Mouse (Mus musculus): ENCODE measurements at regions not wholly inside any gene's neighbourhood (a gene's known extent, or its start where the extent isn't known, plus 50 kb on each side); places are given as distances from the start of the nearest gene placed in this dataset.

DNA sequence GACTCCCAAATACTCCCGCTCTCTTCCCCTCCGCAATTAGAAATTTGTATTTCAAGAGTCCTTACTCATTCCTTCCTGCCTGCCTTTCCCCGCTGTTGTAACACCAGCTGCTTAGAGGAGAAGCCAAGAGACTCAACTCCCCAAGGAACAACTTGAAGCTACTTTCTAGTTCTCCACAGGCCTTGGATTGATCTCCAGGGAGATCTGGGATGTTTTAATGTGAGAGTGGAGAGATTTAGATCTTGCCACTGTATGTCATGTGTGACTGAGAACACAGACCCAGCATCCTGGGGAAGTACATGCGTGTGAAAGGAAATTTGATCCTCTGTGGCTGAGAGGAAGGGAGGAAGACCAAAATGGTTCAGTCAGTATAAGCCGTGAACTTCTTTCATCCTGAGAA, 335.4 kb downstream of the Ets1 start:
- no peaks in the 10 kb centered on the region for H3K9me3 ChIP-seq
- H3K4me3 ChIP-seq (replicated peaks) = no peak overlapping the region
- no peaks in the 10 kb centered on the region for H3K4me1 ChIP-seq
- TF ChIP-seq GATA1 (IDR thresholded peaks at IDR 0.05; ENCODE audit: borderline replicate concordance, low read length) = no peak
- no peak for TF ChIP-seq FLI1 (IDR thresholded peaks at IDR 0.05; ENCODE audit: low read length)
- no peaks in the 10 kb centered on the region for H3K36me3 ChIP-seq (replicated peaks; ENCODE audit: low read length)
- H3K27me3 ChIP-seq (replicated peaks) = no peaks in the 10 kb centered on the region

DNA sequence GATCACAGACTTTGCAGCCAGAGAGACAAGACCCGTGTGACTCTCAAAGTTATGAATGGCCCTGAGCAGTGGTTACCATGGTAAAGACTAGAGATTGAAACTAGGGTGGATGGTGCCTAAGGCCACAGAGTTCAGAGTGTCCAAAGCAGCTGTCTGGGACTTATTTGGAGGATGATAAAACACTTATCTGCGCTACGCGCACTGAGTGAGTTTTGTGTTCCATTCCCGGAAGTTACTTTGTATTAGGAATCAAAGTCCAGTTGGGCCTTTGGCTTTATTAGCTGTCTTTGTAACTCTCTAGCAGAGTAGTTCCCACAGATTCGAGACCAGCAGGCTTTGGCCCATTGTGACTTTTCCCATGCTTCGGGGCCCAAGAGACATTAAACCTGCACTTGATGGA, 335.9 kb downstream of the Ets1 start:
- Histone ChIP-seq H3K9me3 (no peaks in the 10 kb centered on the region), H3K4me3 (replicated peaks) (no peak overlapping the region), H3K36me3 (replicated peaks; ENCODE audit: low read length) (no peaks in the 10 kb centered on the region), H3K27me3 (replicated peaks) (no peaks in the 10 kb centered on the region), H3K4me1 (no peaks in the 10 kb centered on the region)
- TF ChIP-seq GATA1 (IDR thresholded peaks at IDR 0.05; ENCODE audit: borderline replicate concordance, low read length) (no peak), FLI1 (IDR thresholded peaks at IDR 0.05; ENCODE audit: low read length) (no peak)

DNA sequence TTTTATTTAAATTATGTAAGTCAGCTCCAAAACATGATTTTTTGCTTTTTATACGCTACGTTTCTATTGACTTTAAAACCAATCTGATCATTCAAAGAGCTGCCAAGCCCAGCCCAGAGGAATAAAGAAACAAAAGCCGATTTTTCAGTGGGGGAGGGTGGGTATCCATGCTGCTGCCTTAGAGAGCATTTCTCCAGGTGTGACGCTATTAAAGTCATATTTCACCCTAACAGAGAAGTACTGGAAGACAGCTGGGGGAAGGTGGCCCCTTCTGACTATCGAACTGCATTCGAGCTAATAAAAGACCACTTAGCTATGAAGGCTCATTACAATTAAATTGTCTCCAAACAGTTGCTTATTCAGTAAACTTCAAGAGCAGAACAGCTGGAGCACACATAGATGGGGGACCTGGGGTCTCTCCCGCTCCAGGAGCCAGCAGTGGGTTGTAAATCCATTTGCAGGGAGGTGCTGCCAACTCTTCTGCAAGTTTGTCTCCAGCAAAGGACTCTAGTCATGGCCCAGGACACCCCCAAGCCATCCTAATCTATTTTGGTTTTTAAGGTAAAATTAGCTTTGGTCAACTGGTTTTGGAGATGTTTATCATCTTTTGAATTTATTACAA, 336.5 kb downstream of the Ets1 start:
- no peaks in the 10 kb centered on the region for H3K4me1 ChIP-seq
- TF ChIP-seq FLI1 (IDR thresholded peaks at IDR 0.05; ENCODE audit: low read length) (no peak), GATA1 (IDR thresholded peaks at IDR 0.05; ENCODE audit: borderline replicate concordance, low read length) (no peak)
- H3K9me3 ChIP-seq = no peaks in the 10 kb centered on the region
- no peak overlapping the region for H3K4me3 ChIP-seq (replicated peaks)
- H3K27me3 ChIP-seq (replicated peaks) = no peaks in the 10 kb centered on the region
- no peaks in the 10 kb centered on the region for H3K36me3 ChIP-seq (replicated peaks; ENCODE audit: low read length)

DNA sequence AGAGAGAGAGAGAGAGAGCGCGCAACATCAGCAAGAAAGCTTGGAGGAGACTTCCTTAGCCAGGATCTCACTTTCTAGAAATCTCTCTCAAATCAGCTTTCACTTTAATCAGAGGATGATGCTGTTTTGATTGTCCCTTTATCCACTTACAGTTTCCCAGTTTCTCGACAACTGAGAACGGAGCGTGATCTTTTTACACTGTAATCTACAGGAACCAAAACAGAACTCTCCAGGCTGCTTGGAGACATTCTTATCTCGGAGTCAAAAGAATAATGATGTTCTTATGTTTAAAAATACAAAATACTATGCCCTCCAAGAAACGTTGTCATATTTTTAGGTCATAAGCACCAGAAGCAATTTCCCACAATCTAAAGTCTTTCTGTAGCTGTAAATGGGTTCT, 341.7 kb downstream of the Ets1 start:
- TF ChIP-seq GATA1 (IDR thresholded peaks at IDR 0.05; ENCODE audit: borderline replicate concordance, low read length) (no peak), FLI1 (IDR thresholded peaks at IDR 0.05; ENCODE audit: low read length) (no peak)
- Histone ChIP-seq H3K4me3 (replicated peaks) (no peak overlapping the region), H3K4me1 (peaks cover 6% of the 10 kb centered on the region; the same call in 1 of the 2 replicates), H3K36me3 (replicated peaks; ENCODE audit: low read length) (no peaks in the 10 kb centered on the region), H3K27me3 (replicated peaks) (no peaks in the 10 kb centered on the region), H3K9me3 (no peaks in the 10 kb centered on the region)

DNA sequence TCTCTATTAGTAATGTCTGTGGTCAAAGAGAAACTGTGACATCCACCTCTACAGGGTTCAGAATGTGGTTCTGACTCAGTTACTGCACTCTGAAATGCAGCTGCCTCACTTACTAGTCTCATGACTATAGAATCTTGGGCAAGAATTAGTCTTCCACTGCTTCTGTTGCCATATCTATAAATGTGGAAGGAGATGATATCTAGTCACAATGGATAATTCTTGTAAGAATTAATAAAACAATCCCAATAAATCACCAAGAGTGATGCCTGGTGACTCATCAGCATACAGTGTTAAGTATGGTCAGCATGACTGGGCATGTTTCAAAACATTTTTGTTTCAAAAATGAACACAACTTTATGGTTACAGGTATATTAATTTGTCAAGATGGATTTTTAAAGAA, 344.8 kb downstream of the Ets1 start:
- H3K4me3 ChIP-seq (replicated peaks) = no peak overlapping the region
- no peaks in the 10 kb centered on the region for H3K27me3 ChIP-seq (replicated peaks)
- peaks cover 6% of the 10 kb centered on the region; the same call in 1 of the 2 replicates for H3K4me1 ChIP-seq

DNA sequence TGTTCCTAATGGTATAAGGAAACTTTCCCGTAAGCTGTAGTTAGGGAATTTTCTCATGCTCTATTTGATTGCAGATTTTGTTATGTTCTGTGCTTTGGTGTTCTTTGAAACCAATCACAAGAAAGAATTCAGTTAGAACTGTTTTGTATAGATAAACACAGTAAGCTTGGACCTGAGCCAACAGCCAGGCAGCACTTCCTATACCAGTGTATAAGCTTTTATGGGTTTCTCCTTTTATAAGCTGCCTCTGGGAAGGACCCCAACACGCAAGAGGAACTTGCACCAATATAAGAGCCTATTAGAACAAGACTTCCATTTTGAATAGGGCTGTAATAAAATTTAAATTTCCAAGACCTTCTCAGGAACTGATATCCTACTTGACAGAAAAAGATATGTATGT, 347.2 kb downstream of the Ets1 start:
- H3K4me1 ChIP-seq = peaks cover 6% of the 10 kb centered on the region; the same call in 1 of the 2 replicates
- no peaks in the 10 kb centered on the region for H3K36me3 ChIP-seq (replicated peaks; ENCODE audit: low read length)
- H3K27me3 ChIP-seq (replicated peaks) = peaks cover 2% of the 10 kb centered on the region
- H3K9me3 ChIP-seq = no peaks in the 10 kb centered on the region
- TF ChIP-seq FLI1 (IDR thresholded peaks at IDR 0.05; ENCODE audit: low read length) = no peak
- TF ChIP-seq GATA1 (IDR thresholded peaks at IDR 0.05; ENCODE audit: borderline replicate concordance, low read length) = no peak
- no peak overlapping the region for H3K4me3 ChIP-seq (replicated peaks)

More for the DNA sequence above, 344.8 kb downstream of the Ets1 start:
- Histone ChIP-seq H3K36me3 (replicated peaks; ENCODE audit: low read length) (no peaks in the 10 kb centered on the region), H3K9me3 (no peaks in the 10 kb centered on the region)
- TF ChIP-seq FLI1 (IDR thresholded peaks at IDR 0.05; ENCODE audit: low read length) = no peak
- no peak for TF ChIP-seq GATA1 (IDR thresholded peaks at IDR 0.05; ENCODE audit: borderline replicate concordance, low read length)

DNA sequence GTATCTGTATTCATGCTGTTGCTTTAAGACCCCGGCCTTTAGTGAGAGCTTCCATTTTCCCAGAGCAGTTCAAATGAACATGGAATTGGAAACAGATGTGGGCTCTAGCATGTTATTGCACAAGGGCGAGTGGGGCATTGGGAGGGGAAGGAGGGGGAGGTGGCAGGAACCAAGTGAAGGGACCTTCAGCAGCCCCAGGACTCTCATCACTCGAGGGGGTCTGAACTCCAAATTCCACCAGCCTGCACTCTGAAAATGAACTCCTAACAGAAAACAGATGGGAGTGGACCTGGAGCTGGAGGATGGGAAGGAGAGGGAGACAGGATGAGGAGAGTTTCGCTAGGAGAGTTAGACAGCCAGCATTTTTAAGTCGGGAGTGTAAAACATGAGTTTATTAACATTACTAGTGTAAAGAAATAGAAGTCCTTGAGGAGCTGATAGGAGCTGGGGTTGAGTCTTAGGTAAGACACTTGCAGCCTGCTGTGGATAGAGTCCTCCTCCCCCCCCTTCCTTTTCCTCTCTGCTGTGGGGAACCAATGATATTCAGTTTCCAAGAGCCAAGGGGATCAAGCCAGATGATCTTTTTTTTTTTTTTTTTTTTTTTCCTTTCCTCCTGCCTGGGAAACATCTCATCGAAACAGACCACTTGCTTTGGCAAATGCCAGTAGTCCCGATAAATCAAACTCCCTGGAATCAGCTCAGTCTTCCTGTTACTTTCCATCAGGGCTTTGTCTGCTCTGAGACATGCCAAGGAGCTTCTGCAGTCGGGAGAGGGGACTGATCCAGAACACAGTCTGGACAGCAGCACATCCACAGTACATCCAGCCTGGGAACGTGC, 351.0 kb downstream of the Ets1 start:
- TF ChIP-seq GATA1 (IDR thresholded peaks at IDR 0.05; ENCODE audit: borderline replicate concordance, low read length) (no peak), FLI1 (IDR thresholded peaks at IDR 0.05; ENCODE audit: low read length) (no peak)
- no peaks in the 10 kb centered on the region for H3K9me3 ChIP-seq
- H3K4me1 ChIP-seq = peaks cover under 1% of the 10 kb centered on the region; the same call in 1 of the 2 replicates
- H3K4me3 ChIP-seq (replicated peaks) = no peak overlapping the region
- H3K36me3 ChIP-seq (replicated peaks; ENCODE audit: low read length) = no peaks in the 10 kb centered on the region
- H3K27me3 ChIP-seq (replicated peaks) = peaks cover 2% of the 10 kb centered on the region

DNA sequence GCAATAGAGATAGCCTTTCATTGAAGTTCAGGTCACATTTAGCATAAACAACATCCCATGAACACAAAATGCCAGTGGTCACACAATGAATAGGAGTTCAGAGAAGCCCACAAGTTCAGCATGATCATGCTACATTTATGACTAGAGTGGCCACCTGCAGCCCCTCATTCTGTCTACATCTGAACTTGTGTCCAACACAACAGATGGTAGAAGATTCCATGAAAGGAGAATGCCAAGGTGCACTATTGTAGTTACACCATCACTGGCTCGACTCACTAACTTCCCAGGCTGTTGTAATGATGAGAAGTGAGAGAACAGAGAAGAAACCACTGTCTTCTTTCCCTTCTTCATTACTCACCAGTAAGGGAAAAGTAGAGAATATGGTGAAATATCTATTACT, 353.0 kb downstream of the Ets1 start:
- peaks cover 2% of the 10 kb centered on the region for H3K27me3 ChIP-seq (replicated peaks)
- H3K9me3 ChIP-seq = peaks cover 3% of the 10 kb centered on the region; the same call in 1 of the 2 replicates
- no peaks in the 10 kb centered on the region for H3K36me3 ChIP-seq (replicated peaks; ENCODE audit: low read length)
- H3K4me3 ChIP-seq (replicated peaks) = no peak overlapping the region
- no peaks in the 10 kb centered on the region for H3K4me1 ChIP-seq
- TF ChIP-seq GATA1 (IDR thresholded peaks at IDR 0.05; ENCODE audit: borderline replicate concordance, low read length) (no peak), FLI1 (IDR thresholded peaks at IDR 0.05; ENCODE audit: low read length) (no peak)

DNA sequence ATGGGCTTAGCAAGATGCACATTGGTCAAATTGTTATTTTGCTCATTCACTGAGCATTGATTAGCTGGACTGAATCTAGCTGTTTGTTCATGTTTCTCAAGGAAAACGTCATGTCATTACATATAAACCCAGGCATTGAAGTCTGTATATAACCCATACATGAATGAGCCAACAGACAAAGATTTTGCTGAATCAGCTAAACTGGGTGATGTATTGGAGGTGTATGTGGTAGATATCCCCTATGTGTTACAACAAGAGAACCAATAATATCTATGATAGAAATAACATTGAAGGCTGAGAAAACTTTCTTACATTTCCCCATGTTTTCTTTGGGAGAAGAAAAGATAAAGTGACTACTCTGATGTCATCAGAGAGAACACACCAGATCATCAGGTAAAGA, 362.3 kb downstream of the Ets1 start:
- TF ChIP-seq GATA1 (IDR thresholded peaks at IDR 0.05; ENCODE audit: borderline replicate concordance, low read length) (no peak), FLI1 (IDR thresholded peaks at IDR 0.05; ENCODE audit: low read length) (no peak)
- Histone ChIP-seq H3K9me3 (peaks cover 17% of the 10 kb centered on the region), H3K27me3 (replicated peaks) (no peaks in the 10 kb centered on the region), H3K4me3 (replicated peaks) (no peak overlapping the region), H3K4me1 (no peaks in the 10 kb centered on the region), H3K36me3 (replicated peaks; ENCODE audit: low read length) (no peaks in the 10 kb centered on the region)

DNA sequence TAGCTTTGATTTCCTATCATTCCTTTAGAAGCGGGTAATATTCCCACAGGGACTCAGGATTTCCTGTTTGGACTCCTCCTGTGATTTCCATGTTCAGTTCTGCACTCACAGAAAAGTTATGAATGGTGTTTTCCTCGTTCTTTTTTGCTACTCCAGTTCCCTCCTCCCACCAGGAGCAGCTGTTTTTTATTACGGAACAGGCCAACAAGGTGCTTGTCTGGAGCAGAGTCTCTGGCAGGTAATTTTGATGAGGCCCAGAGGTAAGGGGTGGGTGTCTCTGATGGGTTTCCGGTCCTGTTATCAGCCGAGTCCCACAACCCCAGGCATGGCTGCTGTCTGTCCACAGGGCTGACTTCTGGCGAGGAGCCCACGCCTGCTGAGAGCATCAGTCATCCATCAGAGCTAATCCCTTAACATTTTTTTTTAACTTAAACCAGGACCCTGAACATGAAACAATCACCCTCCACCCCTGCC, 364.7 kb downstream of the Ets1 start:
- peaks cover 17% of the 10 kb centered on the region for H3K9me3 ChIP-seq
- no peaks in the 10 kb centered on the region for H3K4me1 ChIP-seq
- H3K36me3 ChIP-seq (replicated peaks; ENCODE audit: low read length) = no peaks in the 10 kb centered on the region
- H3K4me3 ChIP-seq (replicated peaks) = no peak overlapping the region
- TF ChIP-seq FLI1 (IDR thresholded peaks at IDR 0.05; ENCODE audit: low read length) = no peak
- no peak for TF ChIP-seq GATA1 (IDR thresholded peaks at IDR 0.05; ENCODE audit: borderline replicate concordance, low read length)
- no peaks in the 10 kb centered on the region for H3K27me3 ChIP-seq (replicated peaks)
